Mouse (Mus musculus): ENCODE data around the gene Trim17. TPM values are rescaled to one million over a fixed set of nuclear protein-coding genes. Genes with fewer than 3 reads are reported as not detected.

The Trim17 gene
- polyA plus RNA-seq, 1 experiment from 2014 or later: 0.62 TPM

- no peak for DNase-seq (ENCODE audit: low spot score)
- TF ChIP-seq EP300 (IDR thresholded peaks at IDR 0.05) (no peak), CTCF (IDR thresholded peaks at IDR 0.05) (peak; percentile 21; the same call in 1 of the 2 replicates)
- no peak for ATAC-seq
- Histone ChIP-seq H3K27me3 (replicated peaks; ENCODE audit: insufficient read depth, low read length) (no peaks in the 10 kb centered on the region), H3K4me2 (replicated peaks; ENCODE audit: low read depth, low read length) (peak overlapping the region; percentile 97), H3K4me1 (ENCODE audit: insufficient read depth, low read depth, low read length) (peaks cover 12% of the 10 kb centered on the region; the same call in 1 of the 2 replicates), H3K27ac (ENCODE audit: low read length) (peak overlapping the region; percentile 97; the same call in 1 of the 2 replicates), H3K36me3 (ENCODE audit: insufficient read depth, low read length) (0 out of 2 replicates have a peak, but pooled peaks cover 5% of the 10 kb centered on the region), H3K9me3 (ENCODE audit: low read length) (no peaks in the 10 kb centered on the region), H3K9ac (replicated peaks; ENCODE audit: low read depth) (no peak overlapping the region), H3K4me3 (ENCODE audit: low read depth, low read length) (no peak overlapping the region)
- 17% methylated on average over 6 of the region's 6 CpGs for WGBS
Observed at GRCm38 (mm10) chr11:58939088-58939439, 15.4 kb upstream of the Trim17 start.

GRCm38 (mm10) chr11:58944136-58944535 is 10.3 kb upstream of the Trim17 start:
- Histone ChIP-seq H3K4me1 (ENCODE audit: insufficient read depth, low read depth, low read length) (no peaks in the 10 kb centered on the region), H3K9me3 (ENCODE audit: low read length) (no peaks in the 10 kb centered on the region), H3K4me2 (replicated peaks; ENCODE audit: low read depth, low read length) (no peak overlapping the region), H3K9ac (replicated peaks; ENCODE audit: low read depth) (no peak overlapping the region), H3K36me3 (ENCODE audit: insufficient read depth, low read length) (no peaks in the 10 kb centered on the region), H3K4me3 (ENCODE audit: low read depth, low read length) (no peak overlapping the region), H3K27ac (ENCODE audit: low read length) (no peak overlapping the region), H3K27me3 (replicated peaks; ENCODE audit: insufficient read depth, low read length) (0 out of 2 replicates have a peak, but pooled peaks cover 2% of the 10 kb centered on the region)
- TF ChIP-seq EP300 (IDR thresholded peaks at IDR 0.05) (no peak), CTCF (IDR thresholded peaks at IDR 0.05) (no peak)
- DNase-seq (ENCODE audit: low spot score) (no peak), ATAC-seq (no peak)
- 69% methylated on average over 5 of the region's 5 CpGs for WGBS

GRCm38 (mm10) chr11:58947306-58947705 is 7.2 kb upstream of the Trim17 start:
- H3K27ac ChIP-seq (ENCODE audit: low read length): no peak overlapping the region
- no peaks in the 10 kb centered on the region for H3K4me1 ChIP-seq (ENCODE audit: insufficient read depth, low read depth, low read length)
- no peaks in the 10 kb centered on the region for H3K9me3 ChIP-seq (ENCODE audit: low read length)
- WGBS: 75% methylated on average over 3 of the region's 3 CpGs
- H3K4me3 ChIP-seq (ENCODE audit: low read depth, low read length): no peak overlapping the region
- no peak overlapping the region for H3K4me2 ChIP-seq (replicated peaks; ENCODE audit: low read depth, low read length)
- DNase-seq (ENCODE audit: low spot score) (no peak), ATAC-seq (no peak)
- H3K36me3 ChIP-seq (ENCODE audit: insufficient read depth, low read length): no peaks in the 10 kb centered on the region
- no peak overlapping the region for H3K9ac ChIP-seq (replicated peaks; ENCODE audit: low read depth)
- H3K27me3 ChIP-seq (replicated peaks; ENCODE audit: insufficient read depth, low read length): peaks cover 5% of the 10 kb centered on the region; the same call in 1 of the 2 replicates
- TF ChIP-seq CTCF (IDR thresholded peaks at IDR 0.05) (no peak), EP300 (IDR thresholded peaks at IDR 0.05) (no peak)

- Histone ChIP-seq H3K9me3 (ENCODE audit: low read length) (no peaks in the 10 kb centered on the region), H3K9ac (replicated peaks; ENCODE audit: low read depth) (no peak overlapping the region), H3K27ac (ENCODE audit: low read length) (no peak overlapping the region), H3K4me3 (ENCODE audit: low read depth, low read length) (peak overlapping the region; percentile 22), H3K4me1 (ENCODE audit: insufficient read depth, low read depth, low read length) (no peaks in the 10 kb centered on the region), H3K27me3 (replicated peaks; ENCODE audit: insufficient read depth, low read length) (peaks cover 5% of the 10 kb centered on the region; the same call in 1 of the 2 replicates), H3K4me2 (replicated peaks; ENCODE audit: low read depth, low read length) (peak overlapping the region; percentile 43), H3K36me3 (ENCODE audit: insufficient read depth, low read length) (no peaks in the 10 kb centered on the region)
- DNase-seq (ENCODE audit: low spot score) (peak; percentile 24), ATAC-seq (0 out of 2 replicates have a peak, but pooled peaks have one; percentile 17)
- TF ChIP-seq EP300 (IDR thresholded peaks at IDR 0.05) (no peak), CTCF (IDR thresholded peaks at IDR 0.05) (no peak)
- 14% methylated on average over 23 of the region's 23 CpGs for WGBS
Observed at GRCm38 (mm10) chr11:58947798-58948528, 6.5 kb upstream of the Trim17 start.

GRCm38 (mm10) chr11:58948542-58949479 is 5.7 kb upstream of the Trim17 start, which contains the start of gene Hist3h2ba:
TSS of gene Hist3h2ba (plus strand) at chr11:58948920.
- H3K9me3 ChIP-seq (ENCODE audit: low read length): no peaks in the 10 kb centered on the region
- peak; percentile 82 for ATAC-seq
- H3K9ac ChIP-seq (replicated peaks; ENCODE audit: low read depth): no peak within 1 kb of the TSS

More at GRCm38 (mm10) chr11:58948542-58949479, 5.7 kb upstream of the Trim17 start, which contains the start of gene Hist3h2ba:
- H3K4me1 ChIP-seq (ENCODE audit: insufficient read depth, low read depth, low read length): no peaks in the 10 kb centered on the region
- DNase-seq (ENCODE audit: low spot score): peak; percentile 90
- H3K36me3 ChIP-seq (ENCODE audit: insufficient read depth, low read length): no peaks in the 10 kb centered on the region
- peak within 1 kb of the TSS; percentile 22 for H3K4me3 ChIP-seq (ENCODE audit: low read depth, low read length)
- H3K27ac ChIP-seq (ENCODE audit: low read length): no peak within 1 kb of the TSS
- H3K27me3 ChIP-seq (replicated peaks; ENCODE audit: insufficient read depth, low read length): peaks cover 5% of the 10 kb centered on the region; the same call in 1 of the 2 replicates
- peak within 1 kb of the TSS; percentile 43 for H3K4me2 ChIP-seq (replicated peaks; ENCODE audit: low read depth, low read length)
- TF ChIP-seq CTCF (IDR thresholded peaks at IDR 0.05) (no peak), EP300 (IDR thresholded peaks at IDR 0.05) (no peak)
- 2% methylated on average over 48 of the region's 48 CpGs for WGBS

Measured in lung, postnatal 0 days (tissue).